Mouse (Mus musculus) lung, postnatal 25 days (tissue): Measurements from ENCODE around the gene Gdap1l1.
A peak's percentile ranks its signal among the peaks of the same experiment; 100 is the strongest.
"Not testable (repeated sequence)": the region's sequence is repeated elsewhere in the genome, so short reads cannot be mapped to it uniquely, and the experiment has no call there.

Experiments
- DNase-seq: peaks from one replicate; pipeline ENCODE4 v3.0.0; 2022; ENCODE audit warnings: low spot score

Gene Gdap1l1

DNA sequence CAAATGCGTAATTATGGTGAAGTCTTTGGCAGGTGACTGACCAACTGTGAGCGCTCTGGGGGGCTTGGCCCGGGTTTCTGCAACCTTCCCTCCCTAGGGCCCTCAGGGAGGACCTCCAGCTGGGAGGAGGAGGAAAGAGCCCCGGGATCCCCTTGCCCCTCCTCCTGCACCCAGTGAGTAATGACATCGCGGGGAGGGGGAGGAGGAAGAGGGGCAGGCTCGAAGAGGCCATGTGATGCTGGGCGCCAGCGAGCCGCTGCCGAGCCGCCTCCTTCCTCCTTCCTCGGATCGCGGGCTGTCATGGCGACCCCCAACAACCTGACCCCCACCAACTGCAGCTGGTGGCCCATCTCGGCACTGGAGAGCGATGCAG lies at the start of gene Gdap1l1:
Gene Gdap1l1 (plus strand): TSS at position 231 of the 373 bp plus-strand sequence.
- DNase-seq, result no peak

DNA sequence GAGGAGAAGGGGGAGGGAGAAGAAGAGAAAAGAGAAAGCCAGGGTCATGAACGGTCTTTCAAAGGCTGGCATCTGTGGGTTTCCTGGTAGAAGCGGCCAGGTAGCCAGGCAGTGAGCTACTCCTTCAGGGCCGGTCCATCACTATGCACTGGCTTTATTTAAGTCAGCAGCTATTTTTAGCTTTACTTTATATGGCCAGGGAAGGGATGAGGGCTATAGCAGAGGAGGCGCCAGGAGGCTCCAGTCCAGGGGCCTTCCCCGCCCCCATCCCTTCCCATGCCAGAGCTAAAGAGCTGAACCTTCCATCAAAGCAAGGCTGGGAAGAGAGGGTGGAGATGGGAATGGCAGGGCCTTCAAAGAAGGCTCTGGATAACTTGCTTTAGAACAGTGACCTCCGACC lies 45.8 kb upstream of the Gdap1l1 start:
- DNase-seq, result no peak

DNA sequence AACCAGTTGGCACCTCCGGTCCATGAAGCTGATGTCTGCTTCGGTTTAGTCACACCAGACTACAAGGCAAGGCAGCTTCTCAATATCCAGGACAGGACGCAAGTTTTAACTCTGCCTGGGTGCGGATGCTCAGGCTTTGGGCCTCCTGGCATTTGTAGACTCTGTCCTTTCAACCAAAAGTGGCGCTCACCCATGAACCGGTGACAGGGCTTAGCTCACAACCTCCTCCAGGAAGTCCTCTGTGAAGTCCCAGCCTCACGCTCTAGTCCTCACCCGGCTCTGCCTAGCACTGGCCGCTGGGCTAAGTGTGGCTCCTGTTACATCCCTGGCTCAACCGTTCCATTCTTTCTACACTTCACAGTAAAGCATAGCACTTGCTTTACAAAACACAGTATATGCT lies 45.0 kb upstream of the Gdap1l1 start:
- no peak for DNase-seq

DNA sequence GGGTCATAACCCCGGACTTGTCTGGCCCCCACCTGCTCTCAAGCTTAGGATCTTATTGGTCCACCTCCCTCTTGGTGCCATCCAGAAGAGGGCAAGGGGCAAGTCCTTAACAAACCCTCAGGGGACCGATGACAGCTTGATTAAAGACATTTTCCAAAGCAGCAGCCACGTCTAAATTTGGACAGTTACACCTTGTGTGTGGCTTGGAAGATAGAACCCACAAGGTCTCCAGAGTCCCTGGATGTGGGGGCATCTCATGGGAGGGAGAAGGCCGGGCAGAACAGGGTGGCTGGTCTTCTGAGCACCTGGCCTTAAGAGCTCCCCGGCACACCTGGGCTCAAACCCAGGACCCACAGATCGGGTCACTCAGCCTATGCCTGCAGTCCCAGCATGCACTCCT lies 44.3 kb upstream of the Gdap1l1 start:
- no peak for DNase-seq

DNA sequence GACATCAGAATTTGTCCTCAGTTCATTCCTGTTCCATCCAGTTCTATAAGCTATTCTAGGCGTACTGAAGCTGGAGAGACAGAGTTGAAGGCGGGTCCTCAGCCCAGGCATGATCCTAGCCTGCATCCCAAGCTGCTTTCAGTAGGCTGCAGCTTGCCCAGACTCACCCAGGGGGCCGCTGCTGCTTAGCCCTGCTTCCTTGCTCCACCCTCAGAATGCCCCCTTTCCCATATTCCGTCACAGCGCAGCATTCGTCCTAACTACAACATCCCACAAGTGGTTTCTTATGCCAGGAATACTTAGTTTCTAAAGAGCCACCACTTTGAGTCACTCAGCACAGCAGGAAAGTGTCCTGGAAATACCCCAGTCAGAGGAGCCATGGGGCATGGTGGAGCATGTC lies 43.3 kb upstream of the Gdap1l1 start:
- no peak for DNase-seq

DNA sequence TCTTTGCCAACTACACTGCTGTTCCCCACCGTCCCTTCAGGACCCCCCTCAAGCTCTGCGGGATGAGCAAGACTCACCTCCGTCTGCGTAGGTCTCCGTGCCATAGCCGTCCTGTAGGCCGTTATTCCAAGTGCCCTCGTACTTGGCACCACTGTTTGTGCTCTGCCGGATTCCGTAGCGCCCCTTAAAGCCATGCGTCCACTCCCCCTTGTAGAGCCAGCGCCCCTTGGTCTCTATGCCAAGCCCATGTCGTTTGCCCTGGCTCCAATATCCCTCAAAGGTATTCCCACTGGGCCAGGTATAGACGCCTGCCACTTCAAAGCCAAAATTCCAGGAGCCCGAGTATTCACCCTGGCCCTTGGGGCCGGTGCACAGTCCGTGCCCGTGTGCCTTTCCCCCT lies 41.2 kb upstream of the Gdap1l1 start:
- DNase-seq, result no peak

DNA sequence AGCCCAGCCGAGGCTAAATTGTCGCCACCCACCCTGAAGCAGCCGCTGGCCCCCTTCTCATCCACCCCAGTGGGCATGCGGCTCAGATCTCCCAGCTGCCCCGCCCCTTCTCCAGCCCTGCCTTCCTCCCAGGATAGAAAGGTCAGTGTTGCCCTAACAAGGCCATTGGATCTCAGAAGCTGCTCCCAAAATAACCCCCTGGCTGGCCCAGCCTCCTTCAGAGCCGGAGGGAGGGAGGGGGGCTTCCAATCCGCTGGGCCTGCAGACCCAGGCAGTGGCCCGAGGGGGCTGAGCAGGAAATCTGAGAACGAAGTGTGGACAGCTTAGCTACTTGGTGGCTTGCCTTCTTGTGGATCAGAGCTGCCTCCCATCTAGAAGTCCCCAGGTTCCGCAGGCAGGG lies 40.4 kb upstream of the Gdap1l1 start, which contains the start of gene Jph2:
Gene Jph2 (minus strand): TSS at position 89 of the 400 bp plus-strand sequence.
- peak; percentile 26 for DNase-seq

DNA sequence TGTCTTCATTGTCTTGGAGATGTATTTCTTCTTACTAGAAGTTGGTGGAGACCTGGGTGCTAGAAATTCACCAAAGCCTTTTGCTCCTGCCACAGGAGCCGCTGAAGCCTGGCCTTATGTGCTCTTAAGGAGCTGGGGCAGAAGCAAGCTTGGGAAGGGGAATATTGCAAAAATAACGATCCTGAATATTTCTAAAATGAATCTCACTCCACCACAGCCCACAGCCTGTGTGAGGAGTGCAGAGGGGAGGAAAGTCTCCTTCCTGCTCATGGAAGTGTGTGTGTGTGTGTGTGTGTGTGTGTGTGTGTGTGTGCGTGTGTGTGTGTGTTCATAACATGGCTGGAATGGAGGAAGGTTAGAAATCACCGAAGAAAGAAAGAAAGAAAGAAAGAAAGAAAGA lies 39.5 kb upstream of the Gdap1l1 start:
- no peak for DNase-seq

DNA sequence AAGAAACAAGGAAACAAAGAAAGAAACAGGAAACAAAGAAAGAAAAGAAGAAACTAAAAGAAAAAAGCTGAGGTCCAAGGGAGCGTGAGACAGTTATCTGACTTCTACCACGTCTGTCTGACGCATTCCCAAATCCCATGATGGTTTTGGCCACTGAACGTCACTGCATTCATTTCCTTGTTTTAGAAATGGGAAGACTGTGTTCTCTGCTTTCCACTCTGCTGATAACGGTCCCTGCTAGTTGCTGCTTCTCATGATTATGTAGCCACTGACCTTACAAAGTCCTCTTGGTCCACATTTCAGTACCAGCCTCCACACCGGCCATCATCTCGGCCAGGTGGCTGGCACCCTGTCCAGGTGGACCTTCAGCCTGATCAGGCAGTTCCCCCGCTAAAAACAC lies 39.1 kb upstream of the Gdap1l1 start:
- DNase-seq, result no peak

DNA sequence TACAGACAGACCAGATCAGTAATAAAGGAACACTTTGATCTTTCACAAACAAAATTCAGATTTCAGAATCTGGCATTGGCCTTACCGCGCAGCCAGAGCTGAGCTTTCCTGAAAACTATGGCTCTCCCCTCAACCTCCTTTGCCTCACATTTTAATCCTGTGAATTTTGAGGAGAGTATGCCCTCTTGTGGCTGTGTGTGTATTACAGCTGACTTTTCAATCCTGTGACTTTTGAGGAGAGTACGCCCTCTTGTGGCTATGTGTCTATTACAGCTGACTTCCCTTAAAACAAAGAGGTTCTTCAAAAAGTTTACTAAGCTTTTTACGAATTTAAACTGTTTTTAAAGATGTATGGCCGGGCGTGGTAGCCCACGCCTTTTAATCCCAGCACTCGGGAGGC lies 37.1 kb upstream of the Gdap1l1 start:
- DNase-seq, result peak; percentile 86

DNA sequence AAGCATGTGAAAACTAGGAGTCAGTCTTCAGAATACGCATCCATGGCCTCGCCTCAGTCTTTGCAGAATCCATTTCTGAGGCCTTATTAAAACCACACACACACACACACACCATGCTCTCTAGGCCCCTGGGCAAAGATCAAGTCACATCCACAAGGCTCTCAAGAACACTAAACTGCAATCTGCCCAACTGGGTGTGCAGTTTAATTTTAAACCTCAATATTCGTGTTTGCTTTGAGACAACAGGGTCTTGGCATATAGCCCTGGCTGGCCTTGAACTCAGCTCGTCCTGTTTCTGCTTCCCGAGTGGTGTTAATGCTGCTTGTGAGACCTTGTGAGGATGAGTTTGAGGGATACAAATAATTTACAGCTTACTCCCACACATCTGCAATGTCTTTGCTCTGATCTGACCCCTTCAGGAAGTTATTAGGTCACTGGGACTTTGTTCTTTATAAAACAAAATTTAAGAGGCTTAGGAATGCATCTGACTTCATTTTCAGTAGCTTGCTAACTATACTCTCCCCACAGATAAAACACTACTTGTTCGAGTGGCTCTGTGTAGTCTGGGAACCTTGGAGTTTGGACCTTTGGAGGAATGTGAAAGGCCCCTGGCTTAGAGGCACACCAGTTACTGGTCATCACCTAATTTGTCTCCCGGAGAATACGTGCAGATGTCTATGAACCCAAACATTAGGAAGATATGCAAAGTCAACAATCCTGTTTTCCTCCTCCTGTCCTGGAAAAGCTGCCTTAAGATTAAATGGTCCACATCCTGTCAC lies 34.0 kb upstream of the Gdap1l1 start:
- DNase-seq, result no peak

DNA sequence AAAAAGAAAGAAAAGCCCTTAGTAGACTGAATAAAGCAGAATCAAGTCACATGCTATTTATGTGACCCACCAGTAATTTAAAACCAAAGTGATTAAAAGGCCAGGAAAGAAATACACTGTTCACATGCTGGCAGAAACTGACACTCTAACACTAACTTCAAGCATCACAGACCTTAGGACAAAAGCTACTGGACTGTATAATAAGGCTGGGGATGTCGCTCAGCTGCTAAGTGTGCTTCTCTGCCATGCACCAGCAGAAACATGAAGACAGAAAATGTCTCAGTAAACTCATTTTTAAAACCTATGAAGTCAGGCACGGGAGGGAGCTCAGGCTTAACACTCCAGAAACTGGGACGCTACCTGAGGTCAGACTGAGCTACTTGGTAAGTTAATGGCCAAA lies 28.1 kb upstream of the Gdap1l1 start:
- DNase-seq, result no peak

DNA sequence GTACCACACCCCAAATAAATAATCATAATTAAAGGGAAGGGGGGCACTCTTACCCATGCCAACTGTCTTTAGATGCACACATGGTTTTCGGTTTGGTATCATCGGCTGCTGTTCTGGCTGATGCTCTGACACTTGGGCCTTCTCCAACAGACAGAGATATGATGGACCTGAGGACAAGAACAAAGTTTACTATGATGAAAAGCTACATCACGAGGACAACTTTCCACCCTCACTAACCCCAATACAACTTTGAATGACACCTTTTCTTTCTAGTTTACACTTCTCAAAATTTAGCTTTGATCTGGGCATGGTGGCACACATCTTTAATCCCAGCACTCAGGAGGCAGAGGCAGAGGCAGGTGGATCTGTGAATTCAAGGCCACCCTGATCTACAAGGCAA lies 26.9 kb upstream of the Gdap1l1 start:
- not testable (repeated sequence) for DNase-seq

DNA sequence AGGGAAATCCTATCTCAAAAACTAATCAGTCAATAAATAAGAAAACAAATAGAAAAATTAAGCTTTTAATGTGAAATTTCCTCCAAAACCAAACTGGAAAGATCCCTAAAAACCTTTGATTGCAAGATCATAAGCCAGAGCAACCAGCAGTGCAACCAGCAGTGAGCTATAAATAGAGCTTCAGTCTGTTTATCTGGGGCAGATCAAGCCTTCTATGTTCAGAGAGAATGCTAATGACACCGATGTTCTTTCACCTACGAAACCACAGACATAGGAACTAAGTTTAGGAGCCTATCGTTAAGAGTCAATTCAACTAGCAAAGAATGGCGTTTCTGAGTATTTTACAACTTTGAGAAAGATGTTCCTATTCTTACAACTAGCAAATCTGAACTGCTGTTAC lies 26.4 kb upstream of the Gdap1l1 start:
- DNase-seq, result no peak

DNA sequence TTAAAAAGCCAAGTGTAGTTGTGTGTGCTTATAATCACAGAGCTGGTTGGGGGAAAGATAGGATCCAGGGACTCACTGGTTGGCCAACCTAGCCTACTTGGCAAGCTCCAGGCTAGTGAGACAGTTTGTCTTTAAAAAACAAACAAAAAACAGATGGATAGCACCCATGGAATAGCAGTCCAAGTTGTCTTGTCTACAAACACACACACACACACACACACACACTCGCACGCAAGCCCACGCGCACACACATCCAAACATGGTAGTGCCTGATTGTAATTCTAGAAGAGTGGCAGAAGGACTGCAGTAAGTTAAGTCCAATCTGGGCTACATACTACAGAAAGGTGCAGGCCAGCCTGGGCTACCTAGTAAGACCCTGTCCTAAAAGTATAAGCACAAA lies 25.9 kb upstream of the Gdap1l1 start:
- DNase-seq, result no peak

DNA sequence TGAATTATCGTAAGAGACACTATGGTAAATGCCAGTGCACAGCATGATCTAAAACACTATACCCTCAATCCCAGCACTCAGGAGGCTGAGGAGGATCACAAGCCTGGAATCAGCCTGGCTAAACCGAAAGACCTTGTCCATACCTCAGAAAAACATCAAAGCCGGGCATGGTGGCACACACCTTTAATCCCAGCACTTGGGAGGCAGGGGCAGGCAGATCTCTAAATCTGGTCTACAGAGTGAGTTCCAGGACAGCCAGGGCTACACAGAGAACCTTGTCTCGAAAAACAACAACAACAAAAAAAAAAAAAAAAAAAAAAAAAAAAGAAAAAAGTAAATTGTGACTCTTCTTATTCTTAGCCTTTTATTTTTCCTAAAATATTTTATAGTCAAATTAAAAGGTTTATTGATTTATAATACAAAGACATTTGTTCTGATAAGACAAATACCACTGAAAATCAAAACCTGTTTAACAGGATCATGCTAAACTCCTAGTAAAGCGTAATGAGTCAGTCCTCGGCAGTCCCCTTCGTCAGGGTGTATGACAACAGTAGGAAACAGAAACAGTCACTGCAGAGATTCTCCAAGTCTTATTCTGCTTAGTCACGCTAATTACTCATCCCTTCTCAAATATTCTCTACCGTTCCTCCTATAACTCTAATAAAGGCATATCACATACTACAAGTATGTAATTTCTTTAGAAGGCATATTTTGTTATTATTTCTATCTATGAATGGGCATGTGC lies 25.3 kb upstream of the Gdap1l1 start:
- no peak for DNase-seq

DNA sequence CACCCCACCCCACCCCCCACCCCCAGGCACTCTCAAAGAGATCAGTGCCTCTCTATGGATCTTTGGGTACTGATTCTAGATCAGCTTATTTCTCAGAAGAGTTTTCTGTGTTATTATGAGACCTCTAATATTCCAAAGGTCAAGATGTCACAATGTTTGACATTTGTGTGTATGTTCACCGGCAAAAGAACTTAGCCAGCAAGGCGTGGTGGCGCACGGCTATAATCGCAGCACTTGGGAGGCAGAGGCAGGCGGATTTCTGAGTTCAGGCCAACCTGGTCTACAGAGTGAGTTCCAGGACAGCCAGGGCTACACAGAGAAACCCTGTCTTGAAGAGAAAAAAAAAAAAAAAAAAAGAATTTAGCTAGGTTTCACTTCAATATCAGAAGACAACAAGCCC lies 21.2 kb upstream of the Gdap1l1 start:
- no peak for DNase-seq

DNA sequence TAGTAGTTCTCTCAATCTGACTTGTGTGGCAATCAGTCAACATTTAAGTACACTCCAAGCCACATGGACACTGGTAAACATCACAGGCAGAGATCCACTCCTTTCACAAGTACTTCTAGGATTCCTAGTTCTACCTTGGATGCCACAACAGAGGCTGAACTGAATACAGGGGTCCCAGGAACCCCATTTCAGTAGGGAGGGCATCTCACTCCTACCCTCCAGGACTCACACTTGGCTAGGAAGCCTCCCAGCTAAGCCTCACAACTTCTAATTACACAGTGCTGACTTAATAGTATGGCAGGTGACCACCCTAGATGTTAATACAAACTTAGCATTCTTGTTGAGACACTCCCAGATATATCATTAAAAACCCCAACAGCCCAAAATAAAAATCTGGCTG lies 20.4 kb upstream of the Gdap1l1 start:
- DNase-seq, result no peak

DNA sequence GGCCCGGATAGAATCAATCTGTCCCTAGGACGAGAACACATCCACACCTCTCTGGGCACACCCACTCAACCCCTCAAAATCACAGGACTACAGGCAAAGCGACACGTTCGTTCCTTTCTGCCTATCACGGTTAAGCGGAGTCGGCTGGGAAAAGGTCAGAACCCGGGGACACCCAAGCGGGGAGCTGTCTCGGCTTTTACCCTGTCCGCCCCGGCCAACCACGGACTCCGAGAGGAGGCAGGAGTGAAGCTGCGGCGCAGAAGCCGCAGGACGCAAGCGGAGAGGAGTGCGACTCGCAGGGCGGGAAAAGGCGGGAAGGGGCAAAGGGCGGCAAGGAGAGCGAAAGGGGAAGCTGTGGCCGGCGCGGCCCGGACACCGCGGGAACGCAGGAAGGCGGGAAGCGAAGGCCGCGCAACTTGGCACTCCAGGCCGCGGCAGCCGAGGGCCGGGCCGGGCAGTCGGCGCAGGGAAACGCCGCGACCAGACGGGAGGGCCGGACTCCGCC lies 19.4 kb upstream of the Gdap1l1 start:
- no peak for DNase-seq

DNA sequence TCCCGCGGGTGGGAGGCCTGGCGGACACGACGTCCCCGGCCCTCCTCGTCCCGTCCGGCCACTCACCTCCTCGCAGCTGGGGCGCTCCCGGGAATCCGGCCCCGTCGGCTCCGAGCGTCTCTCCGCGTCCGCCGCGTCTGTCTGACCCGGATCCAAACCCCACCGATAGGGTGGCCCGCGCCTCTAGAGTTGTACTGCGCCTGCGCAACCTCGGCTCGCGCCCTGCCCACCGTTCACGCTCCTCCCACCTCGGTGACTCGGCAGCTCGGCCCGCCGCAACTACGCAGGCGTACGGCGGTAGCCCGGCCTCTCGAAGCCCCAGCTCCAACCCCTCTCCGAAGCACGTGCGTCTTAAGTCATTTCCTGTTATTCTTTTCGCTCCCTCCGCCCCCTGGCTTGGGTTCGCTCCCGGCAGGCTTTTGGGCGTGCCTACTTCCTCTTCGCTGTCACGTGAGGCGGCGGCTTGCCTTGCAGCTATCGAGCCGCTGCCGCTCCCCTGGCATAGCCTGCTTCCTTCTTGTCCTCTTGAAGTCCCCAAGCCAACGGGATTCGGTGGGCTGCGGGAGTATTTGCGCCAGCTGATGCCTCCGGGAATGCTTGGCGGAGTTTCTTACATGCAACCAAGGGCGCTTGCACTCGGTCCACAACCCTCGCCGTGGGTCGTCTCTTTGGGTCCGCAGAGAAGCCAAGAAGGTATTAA lies 18.8 kb upstream of the Gdap1l1 start:
- peak; percentile 100 for DNase-seq

DNA sequence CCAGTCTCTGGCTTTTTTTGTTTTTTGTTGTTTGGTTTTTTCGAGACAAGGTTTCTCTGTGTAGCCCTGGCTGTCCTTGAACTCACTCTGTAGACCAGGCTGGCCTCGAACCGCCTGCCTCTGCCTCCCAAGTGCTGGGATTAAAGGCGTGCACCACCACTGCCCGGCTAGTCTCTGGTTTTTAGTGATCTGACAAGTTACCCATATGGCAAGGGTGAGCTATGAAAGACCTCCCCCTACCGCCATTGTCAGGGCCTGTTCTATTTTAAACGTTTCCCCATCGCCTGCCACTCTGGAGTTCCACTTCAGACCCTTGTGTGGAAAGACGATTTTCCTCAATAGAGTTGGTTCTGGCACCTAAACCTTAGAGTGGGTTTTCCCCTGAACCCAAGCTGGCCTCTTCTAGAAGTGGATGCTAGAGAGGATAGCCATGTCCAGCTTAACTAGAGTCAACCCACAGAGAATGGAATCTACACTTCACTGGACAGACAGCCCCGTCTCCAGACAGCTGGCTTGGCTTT lies 17.9 kb upstream of the Gdap1l1 start:
- no peak for DNase-seq

DNA sequence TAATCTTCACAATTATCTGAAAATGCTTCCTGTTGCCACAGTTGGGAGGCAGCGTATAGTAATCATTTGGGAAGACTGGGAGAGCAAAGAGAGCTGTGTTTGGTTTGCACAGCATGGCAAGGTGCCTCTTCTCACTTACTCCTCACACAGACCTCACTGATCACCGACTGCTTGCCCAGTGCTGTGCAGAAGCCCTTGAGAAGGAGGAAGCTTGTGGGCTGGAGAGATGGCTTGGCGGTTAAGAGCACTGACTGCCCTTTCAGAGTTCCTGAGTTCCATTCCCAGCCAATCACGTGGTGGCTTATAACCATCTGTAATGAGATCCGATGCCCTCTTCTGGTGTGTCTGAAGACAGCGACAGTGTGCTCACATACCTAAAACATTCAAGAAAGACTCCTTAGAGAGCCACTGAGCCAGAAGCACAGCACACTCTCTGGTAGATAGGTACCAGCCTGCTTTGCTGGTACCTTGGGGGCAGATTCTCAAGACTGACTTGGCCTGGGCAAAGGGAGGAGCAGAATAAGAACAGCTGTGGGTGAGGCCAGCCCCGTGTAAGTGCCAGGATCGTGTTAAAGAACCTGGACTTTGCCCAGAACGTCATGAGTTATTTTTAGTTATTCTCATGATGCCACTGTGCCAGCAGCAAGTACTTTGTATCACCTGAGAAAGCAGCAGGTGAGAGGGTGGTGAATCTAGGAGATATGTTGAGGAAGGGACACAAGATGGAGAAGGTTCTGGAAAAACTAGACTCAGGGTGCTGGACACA lies 15.2 kb upstream of the Gdap1l1 start:
- no peak for DNase-seq
